Mouse (Mus musculus) testis, adult 2 months (tissue): Measurements from ENCODE around the gene Acp2.

Source experiments
- CTCF ChIP-seq: fragments of 200-500 bp; IDR thresholded peaks from 2 replicates; pipeline ENCODE4 v1.5.1; 2012; ENCODE audit warnings: low read depth, mild to moderate bottlenecking, inconsistent platforms, low read length, moderate library complexity; ENCODE audit not compliant: control insufficient read depth, insufficient read depth, insufficient replicate concordance
- POLR2A ChIP-seq: fragments of 200-500 bp; IDR thresholded peaks from 2 replicates; pipeline ENCODE4 v1.6.1; 2012; ENCODE audit warnings: low read depth, mild to moderate bottlenecking, inconsistent platforms, low read length, moderate library complexity; ENCODE audit not compliant: control insufficient read depth

GRCm38 (mm10) chr2:91169587-91170322 is 32.9 kb upstream of the Acp2 start:
- no peak for TF ChIP-seq CTCF
- TF ChIP-seq POLR2A = no peak
